Mouse (Mus musculus): ENCODE results near the gene Irgq.

- no peak for TF ChIP-seq POLR2A (IDR thresholded peaks at IDR 0.05; ENCODE audit: low read depth, low read length)
- no peak for TF ChIP-seq CTCF (IDR thresholded peaks at IDR 0.05; ENCODE audit: borderline replicate concordance, insufficient read depth, low read length)
These were observed 5.5 kb upstream of the Irgq start for GRCm38 (mm10) chr7:24524978-24525377.
